Mouse (Mus musculus): ENCODE results near the gene Gm10487. TPM values are rescaled to one million over a fixed set of nuclear protein-coding genes. Genes with fewer than 3 reads are reported as not detected.

Gene Gm10487
- polyA plus RNA-seq (2014; fragmentation: Illumina TruSeq; extraction: RNeasy Lipid Tissue Mini Kit (QIAGEN cat#74804); ENCODE audit: low read depth, low replicate concordance) = not detected

DNA sequence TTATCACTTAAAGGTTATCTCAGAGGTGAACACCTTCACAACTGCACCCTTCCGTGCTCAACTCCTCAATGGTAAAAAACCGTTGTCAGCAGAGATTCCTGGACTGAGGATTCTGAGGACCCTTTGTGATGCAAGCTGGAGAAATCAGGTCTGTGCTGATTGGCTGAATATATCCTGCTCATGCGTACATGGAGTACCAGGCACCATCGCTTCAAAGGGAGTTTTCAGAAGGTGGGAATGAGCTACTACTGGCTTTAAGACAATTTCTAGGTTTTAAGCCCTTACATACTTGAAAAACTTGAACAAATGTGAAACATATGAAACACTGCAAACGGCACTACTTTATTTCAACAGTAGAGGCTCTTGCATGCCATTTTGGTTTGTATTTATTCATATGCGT is at the start of gene Gm10487:
Gm10487 (minus strand) TSS at position 101 of the 400 bp plus-strand sequence.

Data from adrenal gland, adult 10 weeks (tissue).